Mouse (Mus musculus): Measurements from ENCODE around the gene Galnt5. TPM values are rescaled to one million over a fixed set of nuclear protein-coding genes. Genes with fewer than 3 reads are reported as not detected.

Gene Galnt5
- polyA plus RNA-seq (2015; fragmentation: Nextera tagmentation; extraction: Ambion mirVana), result 0.11 TPM in 1 of 2 replicates, not detected in the other

DNA sequence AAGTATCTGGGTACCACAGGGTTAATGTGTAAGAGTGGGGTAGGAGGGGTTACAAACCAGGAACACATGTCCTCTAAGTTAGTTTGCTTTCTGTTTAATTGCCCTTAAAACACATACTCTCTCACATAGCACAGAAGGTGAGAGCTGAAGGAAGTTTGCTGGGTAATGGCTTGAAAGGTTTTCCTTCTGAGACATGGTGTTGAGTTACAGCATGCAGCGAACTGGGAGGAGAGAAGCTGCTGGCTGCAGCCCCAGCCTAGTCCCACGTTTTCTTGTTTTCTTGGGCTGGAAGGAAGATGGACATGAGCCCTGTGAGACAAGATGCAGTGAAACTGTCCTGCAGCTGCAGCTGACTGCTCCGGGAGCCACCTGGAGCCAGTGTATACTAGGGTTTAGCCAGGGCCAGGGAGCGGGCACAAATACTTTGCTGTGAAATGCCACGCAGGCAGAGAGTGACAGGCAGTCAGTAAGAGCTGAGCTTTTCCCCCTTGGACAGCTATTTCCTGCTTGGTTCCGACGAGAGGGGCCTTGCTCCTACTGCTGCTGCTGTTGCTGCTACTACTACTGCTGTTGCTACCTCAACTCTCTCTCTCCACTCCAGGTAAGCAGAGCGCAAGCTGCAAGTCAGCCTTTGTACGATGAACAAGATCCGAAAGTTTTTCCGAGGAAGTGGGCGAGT, at the start of gene Galnt5:
TSS of gene Galnt5 (plus strand) at position 133 of the 679 bp plus-strand sequence.
- no peak within 1 kb of the TSS for H3K27ac ChIP-seq
- no peaks in the 10 kb centered on the region for H3K4me1 ChIP-seq (replicated peaks)
- no peaks in the 10 kb centered on the region for H3K9me3 ChIP-seq
- ATAC-seq, result no peak
- no peak within 1 kb of the TSS for H3K9ac ChIP-seq (replicated peaks)
- WGBS, result 73% methylated on average over 12 of the region's 12 CpGs
- no peaks in the 10 kb centered on the region for H3K27me3 ChIP-seq
- H3K4me2 ChIP-seq (replicated peaks), result no peak within 1 kb of the TSS
- H3K4me3 ChIP-seq (replicated peaks), result no peak within 1 kb of the TSS
- H3K36me3 ChIP-seq, result no peaks in the 10 kb centered on the region

DNA sequence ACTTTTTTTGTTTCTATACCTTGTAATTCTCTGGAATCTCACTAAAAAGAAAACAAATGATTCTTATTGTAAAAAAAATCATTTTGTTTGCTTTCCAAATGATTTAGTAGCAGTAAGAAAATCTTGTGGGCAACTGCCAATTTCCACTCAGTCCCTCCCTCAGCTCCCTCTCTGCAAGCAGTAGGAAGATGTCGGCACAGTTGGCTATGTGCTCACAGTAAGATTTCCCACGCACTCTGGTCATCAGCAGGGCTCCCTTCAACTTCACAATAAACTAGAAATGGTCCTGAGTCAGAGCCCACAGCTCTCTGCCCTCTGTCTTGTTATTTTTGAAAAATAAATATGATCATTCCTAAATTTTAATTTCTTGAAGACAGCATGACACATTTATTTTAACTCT, 46.1 kb upstream of the Galnt5 start:
- 63% methylated on average over 2 of the region's 2 CpGs for WGBS
- H3K9me3 ChIP-seq, result no peaks in the 10 kb centered on the region
- H3K4me3 ChIP-seq (replicated peaks), result no peak overlapping the region
- ATAC-seq, result no peak
- no peak overlapping the region for H3K9ac ChIP-seq (replicated peaks)
- H3K36me3 ChIP-seq, result no peaks in the 10 kb centered on the region
- no peak overlapping the region for H3K27ac ChIP-seq
- no peak overlapping the region for H3K4me2 ChIP-seq (replicated peaks)
- H3K27me3 ChIP-seq, result no peaks in the 10 kb centered on the region
- no peaks in the 10 kb centered on the region for H3K4me1 ChIP-seq (replicated peaks)

DNA sequence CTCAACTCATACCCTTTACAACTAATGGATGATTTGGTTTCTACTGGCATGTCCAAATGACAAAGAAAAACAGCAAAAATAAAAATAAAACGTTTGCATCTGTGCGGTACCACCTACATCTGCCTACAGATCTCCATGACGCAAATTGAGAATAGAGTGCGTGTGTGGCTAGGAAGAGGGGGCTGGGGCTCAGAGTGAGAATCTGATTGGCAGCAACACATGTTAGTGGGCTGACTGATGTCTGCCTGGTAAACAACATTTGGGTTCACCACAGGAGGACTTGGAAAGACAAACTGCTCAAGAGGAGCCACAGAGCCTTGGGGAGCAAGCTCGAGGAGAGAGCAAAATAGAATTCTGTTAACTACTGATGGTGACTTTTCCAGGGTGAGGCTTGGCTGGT, 36.9 kb upstream of the Galnt5 start:
- no peaks in the 10 kb centered on the region for H3K27me3 ChIP-seq
- no peak overlapping the region for H3K4me3 ChIP-seq (replicated peaks)
- H3K4me1 ChIP-seq (replicated peaks), result no peaks in the 10 kb centered on the region
- ATAC-seq, result no peak
- WGBS, result 86% methylated on average over 5 of the region's 5 CpGs
- no peak overlapping the region for H3K27ac ChIP-seq
- no peaks in the 10 kb centered on the region for H3K9me3 ChIP-seq
- no peak overlapping the region for H3K4me2 ChIP-seq (replicated peaks)
- no peak overlapping the region for H3K9ac ChIP-seq (replicated peaks)
- no peaks in the 10 kb centered on the region for H3K36me3 ChIP-seq

DNA sequence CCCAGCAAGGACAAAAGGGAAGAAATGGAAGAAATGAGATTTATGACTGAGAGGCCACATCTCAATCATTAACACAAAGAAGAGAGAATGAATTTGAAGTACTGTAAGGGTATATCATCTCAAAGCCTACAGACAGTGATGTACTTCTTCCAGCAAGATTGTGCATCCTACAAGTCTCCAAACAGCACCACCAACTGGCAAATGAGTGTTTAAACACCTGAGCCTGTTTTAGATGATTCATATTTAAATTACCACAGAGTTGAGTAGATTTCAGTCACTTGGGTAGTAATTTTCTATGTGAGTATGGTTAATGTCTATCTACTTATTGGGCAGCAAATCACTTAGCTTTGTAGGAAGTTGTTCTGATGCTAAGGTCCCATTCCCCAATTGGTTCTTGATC, 15.4 kb upstream of the Galnt5 start:
- no peaks in the 10 kb centered on the region for H3K4me1 ChIP-seq (replicated peaks)
- no peak for ATAC-seq

DNA sequence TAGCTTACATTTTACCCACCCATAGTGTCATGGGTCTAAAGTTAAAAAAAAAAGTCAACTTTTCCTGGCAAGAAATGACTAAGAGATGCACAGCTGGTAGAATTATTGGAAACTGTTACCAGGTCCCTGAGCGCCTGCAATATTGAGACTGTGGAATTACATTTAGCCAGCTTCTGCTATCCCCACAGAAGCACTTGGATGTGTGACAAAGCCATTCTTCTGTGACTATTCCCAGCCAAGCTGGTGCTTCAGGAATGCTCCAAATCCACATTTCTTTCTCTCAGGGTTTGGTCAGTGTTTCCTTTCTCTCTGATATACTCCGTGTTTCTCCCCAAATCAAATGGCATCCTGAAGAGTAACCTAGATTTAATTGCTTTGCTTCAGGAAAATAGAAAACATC, 6.6 kb upstream of the Galnt5 start:
- WGBS, result 94% methylated on average over 2 of the region's 2 CpGs
- Histone ChIP-seq H3K27ac (no peak overlapping the region), H3K4me1 (replicated peaks) (no peaks in the 10 kb centered on the region), H3K4me2 (replicated peaks) (no peak overlapping the region), H3K4me3 (replicated peaks) (no peak overlapping the region), H3K9ac (replicated peaks) (no peak overlapping the region), H3K27me3 (no peaks in the 10 kb centered on the region), H3K36me3 (no peaks in the 10 kb centered on the region), H3K9me3 (no peaks in the 10 kb centered on the region)
- ATAC-seq, result no peak

More for the DNA sequence above, 15.4 kb upstream of the Galnt5 start:
- H3K36me3 ChIP-seq, result no peaks in the 10 kb centered on the region
- no peak overlapping the region for H3K9ac ChIP-seq (replicated peaks)
- no peaks in the 10 kb centered on the region for H3K27me3 ChIP-seq
- no peak overlapping the region for H3K4me2 ChIP-seq (replicated peaks)
- H3K27ac ChIP-seq, result no peak overlapping the region
- H3K4me3 ChIP-seq (replicated peaks), result no peak overlapping the region
- H3K9me3 ChIP-seq, result no peaks in the 10 kb centered on the region

DNA sequence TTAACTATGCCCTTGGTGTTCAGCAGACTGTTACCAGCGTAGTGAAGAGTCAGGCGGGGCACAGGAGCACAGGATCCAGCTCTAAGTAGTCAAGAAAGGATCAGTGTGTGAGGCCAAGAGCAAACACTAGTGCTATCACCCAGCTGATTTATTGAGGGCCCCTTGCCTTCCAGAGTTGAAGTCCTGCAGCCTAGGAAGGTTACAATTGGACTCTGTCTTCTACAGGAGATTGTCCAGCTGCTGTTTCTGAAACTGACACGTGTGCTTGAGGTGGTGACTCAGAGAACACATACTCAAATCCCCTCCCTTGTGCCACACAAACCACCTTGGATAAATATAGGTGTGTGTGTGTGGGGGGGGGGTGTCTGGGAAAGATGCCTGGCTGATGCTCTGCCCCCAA, 3.8 kb downstream of the Galnt5 start:
- H3K27ac ChIP-seq, result no peak overlapping the region
- no peak overlapping the region for H3K4me3 ChIP-seq (replicated peaks)
- H3K9ac ChIP-seq (replicated peaks), result no peak overlapping the region
- ATAC-seq, result no peak
- no peaks in the 10 kb centered on the region for H3K9me3 ChIP-seq
- 90% methylated on average over 3 of the region's 3 CpGs for WGBS
- no peaks in the 10 kb centered on the region for H3K4me1 ChIP-seq (replicated peaks)
- no peak overlapping the region for H3K4me2 ChIP-seq (replicated peaks)
- no peaks in the 10 kb centered on the region for H3K36me3 ChIP-seq
- no peaks in the 10 kb centered on the region for H3K27me3 ChIP-seq

DNA sequence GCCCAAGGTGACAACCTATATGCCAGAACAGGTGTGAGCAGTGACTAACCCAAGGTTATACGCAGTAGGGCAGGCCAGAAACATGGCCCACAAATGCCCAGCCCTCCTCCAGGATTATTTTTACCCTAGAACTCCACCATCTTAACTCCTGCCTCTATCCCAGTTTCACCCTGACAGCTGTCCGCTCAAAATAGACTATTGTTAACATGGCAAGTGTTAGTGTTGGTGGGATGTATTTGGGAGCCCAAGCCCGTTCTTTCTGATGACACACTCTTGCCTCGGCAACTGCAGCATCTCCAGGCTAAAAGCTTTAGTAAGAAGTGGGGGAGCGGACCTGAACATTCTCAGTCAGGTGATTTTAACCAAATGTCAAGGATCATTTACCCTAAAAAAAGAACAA, 9.4 kb downstream of the Galnt5 start:
- H3K9ac ChIP-seq (replicated peaks), result no peak overlapping the region
- no peaks in the 10 kb centered on the region for H3K9me3 ChIP-seq
- no peak overlapping the region for H3K4me2 ChIP-seq (replicated peaks)
- no peak overlapping the region for H3K27ac ChIP-seq
- no peak overlapping the region for H3K4me3 ChIP-seq (replicated peaks)
- ATAC-seq, result no peak
- no peaks in the 10 kb centered on the region for H3K36me3 ChIP-seq
- H3K4me1 ChIP-seq (replicated peaks), result no peaks in the 10 kb centered on the region
- 90% methylated on average over 5 of the region's 5 CpGs for WGBS
- H3K27me3 ChIP-seq, result no peaks in the 10 kb centered on the region

DNA sequence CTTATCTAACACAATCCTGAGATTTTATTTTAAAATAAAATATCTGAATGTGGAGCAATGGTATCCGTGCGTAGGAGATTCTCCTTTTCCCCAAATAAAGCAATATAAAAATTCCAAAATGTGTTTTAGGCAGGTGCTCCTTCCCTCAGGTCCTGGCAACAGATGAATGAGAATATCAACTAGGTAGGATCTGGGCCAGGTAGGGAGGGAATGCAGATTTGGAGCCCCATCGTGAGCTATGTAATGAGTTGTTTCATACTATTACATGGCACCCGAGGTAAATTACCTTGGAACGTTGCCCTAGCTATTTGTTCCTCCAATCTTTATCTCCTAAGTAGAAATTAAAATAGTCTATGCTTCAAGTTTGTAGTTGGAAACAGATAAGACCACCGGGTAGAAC, 25.9 kb downstream of the Galnt5 start:
- peaks cover 7% of the 10 kb centered on the region for H3K27me3 ChIP-seq
- no peaks in the 10 kb centered on the region for H3K36me3 ChIP-seq
- H3K27ac ChIP-seq, result no peak overlapping the region
- 91% methylated on average over 6 of the region's 6 CpGs for WGBS
- no peak overlapping the region for H3K4me3 ChIP-seq (replicated peaks)
- no peak overlapping the region for H3K4me2 ChIP-seq (replicated peaks)
- ATAC-seq, result no peak
- no peaks in the 10 kb centered on the region for H3K9me3 ChIP-seq
- H3K4me1 ChIP-seq (replicated peaks), result no peaks in the 10 kb centered on the region
- H3K9ac ChIP-seq (replicated peaks), result no peak overlapping the region

DNA sequence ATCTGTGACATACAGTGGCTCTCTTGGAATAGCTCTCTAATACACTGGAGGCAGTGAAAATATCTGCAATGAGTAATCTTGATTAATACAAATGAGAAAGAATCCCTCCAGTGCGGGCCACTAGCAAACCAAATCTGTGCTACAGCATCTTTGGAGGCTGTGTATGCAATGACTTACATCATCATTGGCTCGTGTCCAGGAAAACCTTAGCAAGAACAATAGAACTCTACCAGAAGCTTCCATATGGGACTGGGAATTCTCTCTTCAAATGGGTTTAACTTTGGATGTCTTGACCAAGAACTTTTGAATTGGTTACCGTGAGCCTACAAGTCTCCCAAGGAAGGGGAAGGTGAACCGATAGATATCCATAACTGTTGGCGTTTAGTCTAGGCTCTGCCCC, 29.1 kb downstream of the Galnt5 start:
- H3K4me2 ChIP-seq (replicated peaks), result no peak overlapping the region
- H3K4me1 ChIP-seq (replicated peaks), result no peaks in the 10 kb centered on the region
- H3K36me3 ChIP-seq, result no peaks in the 10 kb centered on the region
- H3K9me3 ChIP-seq, result no peaks in the 10 kb centered on the region
- peaks cover 7% of the 10 kb centered on the region for H3K27me3 ChIP-seq
- WGBS, result 86% methylated on average over 5 of the region's 5 CpGs
- H3K27ac ChIP-seq, result no peak overlapping the region
- no peak overlapping the region for H3K9ac ChIP-seq (replicated peaks)
- no peak for ATAC-seq
- no peak overlapping the region for H3K4me3 ChIP-seq (replicated peaks)

DNA sequence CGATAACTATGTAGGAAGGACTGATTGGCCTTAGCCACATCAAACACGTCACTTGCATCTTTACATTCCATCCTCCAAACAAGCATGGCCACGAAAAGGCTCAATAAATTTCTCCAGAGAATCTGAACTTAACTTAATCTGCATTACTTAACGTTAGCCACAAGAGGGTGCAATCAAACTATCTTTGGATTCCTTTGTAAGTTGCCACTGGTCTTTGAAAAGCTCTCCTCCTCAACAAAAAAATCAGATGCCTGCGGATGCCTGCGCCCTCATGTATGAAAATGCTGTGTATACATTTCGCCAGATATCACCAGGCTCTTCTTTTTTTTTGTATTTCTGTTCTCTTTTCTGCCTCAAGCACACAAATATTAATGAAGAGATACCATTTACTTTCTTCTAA, 31.7 kb downstream of the Galnt5 start:
- no peaks in the 10 kb centered on the region for H3K36me3 ChIP-seq
- WGBS, result 27% methylated on average over 7 of the region's 7 CpGs
- no peak for ATAC-seq

DNA sequence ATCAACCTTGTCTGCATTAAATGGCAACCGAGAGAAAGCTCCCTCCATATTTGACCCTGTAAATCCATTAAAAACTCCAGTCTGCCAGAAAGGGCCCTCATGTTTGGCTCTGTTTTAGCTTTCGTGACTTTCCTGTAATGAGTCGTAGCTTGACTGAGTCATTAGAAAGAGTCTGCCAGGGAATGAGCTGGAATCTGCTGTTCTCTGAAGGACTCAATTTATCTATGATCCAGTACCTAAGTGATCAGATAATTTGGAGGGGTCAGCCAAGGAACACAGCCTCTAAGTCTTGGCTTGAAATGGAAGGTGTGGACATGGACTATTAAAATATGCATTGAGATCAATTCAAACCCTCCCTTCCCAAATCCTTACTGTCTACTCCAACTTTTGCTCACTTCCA, 33.7 kb downstream of the Galnt5 start:
- no peak overlapping the region for H3K27ac ChIP-seq
- no peak for ATAC-seq

More for the DNA sequence above, 31.7 kb downstream of the Galnt5 start:
- Histone ChIP-seq H3K27ac (no peak overlapping the region), H3K9me3 (no peaks in the 10 kb centered on the region), H3K4me1 (replicated peaks) (no peaks in the 10 kb centered on the region), H3K4me2 (replicated peaks) (no peak overlapping the region), H3K4me3 (replicated peaks) (no peak overlapping the region), H3K27me3 (peaks cover 7% of the 10 kb centered on the region), H3K9ac (replicated peaks) (no peak overlapping the region)

DNA sequence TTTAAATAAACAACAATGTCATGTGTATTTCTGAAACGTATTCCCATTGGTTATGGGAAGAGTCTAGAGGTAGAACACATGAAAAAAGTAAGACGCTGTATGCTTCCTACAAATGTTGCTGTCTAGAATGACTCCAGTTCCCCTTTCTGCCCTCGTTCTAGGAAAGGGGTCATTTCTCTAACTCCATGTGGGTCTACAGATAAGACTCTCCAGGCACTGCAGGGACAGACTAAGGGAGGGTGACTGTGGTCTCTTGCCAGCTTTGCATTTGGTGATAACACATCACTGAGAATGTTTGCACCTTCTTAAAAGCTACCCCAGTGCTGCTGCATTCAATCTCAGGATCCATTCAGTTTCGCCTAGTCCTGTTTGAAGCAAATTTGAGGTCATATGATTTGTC, 38.0 kb downstream of the Galnt5 start:
- Histone ChIP-seq H3K9me3 (no peaks in the 10 kb centered on the region), H3K36me3 (no peaks in the 10 kb centered on the region), H3K27me3 (peaks cover 14% of the 10 kb centered on the region), H3K27ac (no peak overlapping the region), H3K4me3 (replicated peaks) (no peak overlapping the region), H3K4me1 (replicated peaks) (no peaks in the 10 kb centered on the region), H3K9ac (replicated peaks) (no peak overlapping the region), H3K4me2 (replicated peaks) (no peak overlapping the region)
- no peak for ATAC-seq
- WGBS, result 85% methylated on average over 4 of the region's 4 CpGs

More for the DNA sequence above, 33.7 kb downstream of the Galnt5 start:
- no peak overlapping the region for H3K4me2 ChIP-seq (replicated peaks)
- 84% methylated on average over 3 of the region's 3 CpGs for WGBS
- H3K9ac ChIP-seq (replicated peaks), result no peak overlapping the region
- no peak overlapping the region for H3K4me3 ChIP-seq (replicated peaks)
- no peaks in the 10 kb centered on the region for H3K36me3 ChIP-seq
- no peaks in the 10 kb centered on the region for H3K9me3 ChIP-seq
- H3K27me3 ChIP-seq, result peaks cover 10% of the 10 kb centered on the region
- H3K4me1 ChIP-seq (replicated peaks), result no peaks in the 10 kb centered on the region

DNA sequence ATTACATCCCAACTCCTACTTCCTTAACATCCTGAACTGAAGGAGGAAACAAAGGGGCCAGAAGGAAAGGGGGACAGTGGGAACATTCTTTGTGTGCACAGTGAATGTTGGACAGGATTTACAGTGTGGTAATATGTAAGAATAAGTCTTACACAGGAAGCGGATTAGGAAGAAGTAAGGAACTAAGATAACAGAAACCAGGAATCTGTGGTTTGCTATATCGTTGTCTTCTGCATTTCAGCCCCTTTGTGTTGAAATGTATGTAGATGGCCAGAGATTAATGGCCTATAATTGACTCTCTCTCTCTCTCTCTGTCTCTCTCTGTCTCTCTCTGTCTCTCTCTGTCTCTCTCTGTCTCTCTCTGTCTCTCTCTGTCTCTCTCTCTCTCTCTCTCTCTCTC, 39.2 kb downstream of the Galnt5 start:
- WGBS, result 78% methylated on average over 2 of the region's 2 CpGs

More for the DNA sequence above, 39.2 kb downstream of the Galnt5 start:
- no peak for ATAC-seq
- Histone ChIP-seq H3K9ac (replicated peaks) (no peak overlapping the region), H3K4me3 (replicated peaks) (no peak overlapping the region), H3K27ac (no peak overlapping the region), H3K27me3 (peaks cover 16% of the 10 kb centered on the region), H3K9me3 (no peaks in the 10 kb centered on the region), H3K4me2 (replicated peaks) (no peak overlapping the region), H3K4me1 (replicated peaks) (no peaks in the 10 kb centered on the region), H3K36me3 (no peaks in the 10 kb centered on the region)

All from midbrain, embryonic 13.5 days (tissue).